Mouse (Mus musculus) ES-E14 (cell line): ENCODE data around the gene Nt5m.

Experiments used
- MAFK ChIP-seq: IDR thresholded peaks from 2 replicates; pipeline ENCODE4 v1.6.1; 2014; ENCODE audit warnings: mild to moderate bottlenecking, low read depth, low read length, inconsistent platforms; ENCODE audit not compliant: insufficient read depth
- ZC3H11A ChIP-seq: IDR thresholded peaks from 2 replicates; pipeline ENCODE4 v1.6.1; 2012; ENCODE audit warnings: low read depth, mild to moderate bottlenecking, inconsistent platforms, low read length, borderline replicate concordance

DNA sequence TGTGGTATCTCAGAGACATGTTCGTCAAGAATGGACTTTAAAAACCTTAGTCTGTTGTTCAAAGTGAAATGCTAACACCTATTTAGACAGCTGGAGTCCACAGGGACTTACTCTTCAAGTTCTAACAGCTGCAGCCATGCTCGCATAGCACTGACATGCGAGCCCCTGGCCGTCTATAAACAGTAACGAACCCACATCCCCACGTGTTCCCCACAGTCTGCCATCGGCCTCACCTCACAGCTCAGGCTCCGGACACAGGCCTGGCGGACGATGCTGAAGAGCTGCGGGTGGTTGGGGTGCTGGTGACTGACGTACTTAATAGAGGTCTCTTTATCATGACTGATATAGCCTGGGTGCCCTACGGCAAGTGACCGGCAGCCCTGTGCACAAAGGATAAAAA is 35.7 kb upstream of the Nt5m start:
- TF ChIP-seq MAFK: no peak
- TF ChIP-seq ZC3H11A: no peak
